Mouse (Mus musculus) thymus, postnatal 36 days (tissue): ENCODE data around the gene Pde1a.

Experiments used
- DNase-seq, 2 experiments: peaks; one replicate each; pipeline ENCODE4 v3.0.0; 2022; ENCODE audit warnings: mixed read lengths in 2 of 2

The Pde1a gene

GRCm38 (mm10) chr2:80038642-80039445, 90.4 kb downstream of the Pde1a start:
- no peak for DNase-seq

GRCm38 (mm10) chr2:80037971-80038370, 91.3 kb downstream of the Pde1a start:
- DNase-seq, result no peak

- no peak for DNase-seq
Observed at GRCm38 (mm10) chr2:80029051-80029450, 100.2 kb downstream of the Pde1a start.

GRCm38 (mm10) chr2:80026053-80026452, 103.2 kb downstream of the Pde1a start:
- no peak for DNase-seq

- DNase-seq, result no peak
Observed at GRCm38 (mm10) chr2:80025597-80025996, 103.7 kb downstream of the Pde1a start.

- DNase-seq, result no peak
Observed at GRCm38 (mm10) chr2:80025038-80025437, 104.2 kb downstream of the Pde1a start.

- no peak for DNase-seq
Observed at GRCm38 (mm10) chr2:80014161-80014560, 115.1 kb downstream of the Pde1a start.

- no peak for DNase-seq
Observed at GRCm38 (mm10) chr2:80013060-80013459, 116.2 kb downstream of the Pde1a start.

GRCm38 (mm10) chr2:79999168-79999567, 130.1 kb downstream of the Pde1a start:
- DNase-seq, result no peak

GRCm38 (mm10) chr2:79998460-79998859, 130.8 kb downstream of the Pde1a start:
- no peak for DNase-seq

GRCm38 (mm10) chr2:79991642-79992041, 137.6 kb downstream of the Pde1a start:
- DNase-seq, result no peak

- no peak for DNase-seq
Observed at GRCm38 (mm10) chr2:79983778-79984177, 145.5 kb downstream of the Pde1a start.

GRCm38 (mm10) chr2:79983222-79983632, 146.0 kb downstream of the Pde1a start:
- DNase-seq, result no peak

GRCm38 (mm10) chr2:79981781-79982180, 147.5 kb downstream of the Pde1a start:
- DNase-seq, result no peak

GRCm38 (mm10) chr2:79978992-79979391, 150.3 kb downstream of the Pde1a start:
- DNase-seq, result no peak

- no peak for DNase-seq
Observed at GRCm38 (mm10) chr2:79977259-79977658, 152.0 kb downstream of the Pde1a start.

- no peak for DNase-seq
Observed at GRCm38 (mm10) chr2:79975947-79976346, 153.3 kb downstream of the Pde1a start.

- no peak for DNase-seq
Observed at GRCm38 (mm10) chr2:79972271-79972670, 157.0 kb downstream of the Pde1a start.

GRCm38 (mm10) chr2:79969594-79969993, 159.7 kb downstream of the Pde1a start:
- DNase-seq, result no peak

- DNase-seq, result no peak
Observed at GRCm38 (mm10) chr2:79966681-79967506, 162.4 kb downstream of the Pde1a start.

- no peak for DNase-seq
Observed at GRCm38 (mm10) chr2:79966086-79966485, 163.2 kb downstream of the Pde1a start.

GRCm38 (mm10) chr2:79964964-79965363, 164.3 kb downstream of the Pde1a start:
- DNase-seq, result no peak

- DNase-seq, result no peak
Observed at GRCm38 (mm10) chr2:79961421-79961820, 167.8 kb downstream of the Pde1a start.
